Mouse (Mus musculus): ENCODE measurements at regions not wholly inside any gene's neighbourhood (a gene's known extent, or its start where the extent isn't known, plus 50 kb on each side); places are given as distances from the start of the nearest gene placed in this dataset.

DNA sequence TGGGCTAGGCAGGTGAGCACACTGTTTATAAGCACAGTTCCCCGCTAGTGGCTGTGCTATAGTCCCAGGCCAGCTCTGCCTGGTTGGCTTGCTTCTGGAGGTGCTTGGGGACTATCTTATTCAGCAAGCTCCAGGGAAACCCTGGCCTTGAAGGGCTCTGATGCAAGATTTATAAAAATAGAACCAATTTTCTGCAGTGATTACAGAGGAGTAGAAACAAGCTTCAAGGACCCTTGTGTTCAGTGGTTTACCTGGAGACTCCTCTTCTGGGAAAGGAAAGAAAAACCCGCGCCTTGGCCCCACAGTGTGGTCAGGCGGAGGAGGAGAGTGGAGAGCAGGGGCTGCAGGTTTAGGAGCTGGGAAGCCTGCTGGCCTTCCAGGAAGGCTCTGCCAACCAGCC, 178.2 kb upstream of the Ctnnb1 start:
- TF ChIP-seq POLR2A (IDR thresholded peaks at IDR 0.05; ENCODE audit: borderline replicate concordance, extremely low read depth, low read depth, low read length) (no peak), CTCF (IDR thresholded peaks at IDR 0.05; ENCODE audit: insufficient read depth, low read length) (no peak)
